Mouse (Mus musculus) natural killer cell, adult 2 months (primary cell): ENCODE results near the gene Rsph14.

ENCODE experiments used
- DNase-seq, 2 experiments: peaks; one replicate each; pipeline ENCODE4 v3.0.0; 2022; ENCODE audit warnings: low spot score in 2 of 2

Rsph14 gene

DNA sequence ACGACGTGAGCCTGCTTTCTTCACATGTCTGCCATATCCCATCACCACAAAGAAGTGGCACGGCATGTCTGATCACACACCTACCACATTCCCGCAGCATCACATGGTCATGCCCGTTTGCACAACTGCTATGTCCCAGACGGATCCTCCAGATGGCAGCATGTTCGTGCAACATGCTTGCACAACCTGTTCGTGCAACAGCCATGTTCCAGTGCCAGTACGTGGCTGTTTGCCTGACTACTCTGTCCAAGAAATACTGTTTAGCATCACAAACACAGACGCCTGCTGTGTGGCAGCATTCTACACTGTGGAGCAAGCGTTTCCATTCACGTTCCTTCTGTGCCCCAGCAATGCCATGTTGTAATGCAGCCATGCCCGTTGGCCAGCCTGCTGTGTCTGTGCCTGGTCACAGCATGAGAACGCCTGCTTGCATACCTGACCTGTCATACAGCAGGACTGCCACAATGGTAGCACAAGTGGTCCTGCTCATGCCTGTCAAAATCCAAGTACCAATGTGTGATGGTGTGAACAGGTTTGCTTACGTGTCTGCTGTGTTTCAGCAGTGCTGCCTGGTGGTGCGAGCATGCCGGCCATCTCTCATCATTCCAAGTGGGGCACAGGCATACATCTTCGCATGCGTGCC is 98.7 kb downstream of the Rsph14 start:
- no peak for DNase-seq

DNA sequence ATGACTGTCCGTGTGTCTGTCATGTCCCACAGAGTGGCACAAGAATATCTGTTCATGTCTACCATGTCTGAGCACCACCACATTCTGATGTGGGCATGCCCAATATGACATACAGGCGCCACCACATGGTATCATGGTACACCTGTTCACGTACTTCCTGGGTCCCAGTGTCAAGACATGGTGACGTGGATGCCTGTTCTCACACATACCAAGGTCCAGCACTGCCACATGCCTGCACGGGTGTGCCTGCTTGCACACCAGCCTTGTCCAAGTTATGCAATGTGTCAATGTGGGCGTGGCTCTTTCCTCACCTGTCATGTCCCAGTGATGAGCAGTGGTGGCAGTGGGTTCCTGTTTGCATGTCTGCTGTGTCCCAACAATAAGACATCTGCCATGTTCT is 99.9 kb downstream of the Rsph14 start:
- no peak for DNase-seq

DNA sequence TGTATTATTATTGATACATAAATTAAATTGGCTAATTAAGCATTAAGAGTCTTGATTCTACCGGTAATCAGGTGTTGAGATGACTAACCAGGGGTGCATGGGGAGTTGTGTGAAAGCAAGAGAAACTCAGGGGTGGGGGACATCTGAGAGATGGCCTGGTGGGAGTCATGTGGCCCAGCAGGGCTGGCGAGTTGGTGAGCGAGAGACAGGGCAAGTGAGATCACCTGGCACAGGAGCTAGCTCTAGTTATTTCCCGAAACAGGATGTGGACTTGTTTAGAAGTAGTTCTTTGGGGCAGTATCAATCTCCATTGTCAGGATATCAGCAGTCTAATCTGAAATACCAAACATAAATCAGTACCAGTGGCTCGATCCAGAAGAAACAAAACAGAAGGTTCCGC is 100.8 kb downstream of the Rsph14 start:
- no peak for DNase-seq

DNA sequence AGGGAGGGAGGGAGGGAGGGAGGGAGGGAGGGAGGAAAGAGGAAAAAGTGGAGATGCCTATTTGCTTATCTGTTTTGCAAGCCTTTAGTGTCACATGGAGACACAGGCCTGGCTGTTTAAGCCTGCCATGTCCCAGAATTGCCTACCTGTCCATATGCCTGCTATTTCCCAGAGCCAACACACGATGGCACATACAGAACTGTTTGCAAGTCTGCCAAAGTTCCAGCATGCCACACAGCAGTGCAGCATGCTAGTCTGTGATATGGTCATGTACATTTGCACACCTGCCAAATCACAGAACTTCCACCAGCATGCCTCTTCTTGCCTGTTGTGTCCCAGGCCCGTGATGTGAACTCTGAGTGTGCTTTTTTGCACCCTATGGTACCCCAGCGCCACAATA is 101.8 kb downstream of the Rsph14 start:
- no peak for DNase-seq

DNA sequence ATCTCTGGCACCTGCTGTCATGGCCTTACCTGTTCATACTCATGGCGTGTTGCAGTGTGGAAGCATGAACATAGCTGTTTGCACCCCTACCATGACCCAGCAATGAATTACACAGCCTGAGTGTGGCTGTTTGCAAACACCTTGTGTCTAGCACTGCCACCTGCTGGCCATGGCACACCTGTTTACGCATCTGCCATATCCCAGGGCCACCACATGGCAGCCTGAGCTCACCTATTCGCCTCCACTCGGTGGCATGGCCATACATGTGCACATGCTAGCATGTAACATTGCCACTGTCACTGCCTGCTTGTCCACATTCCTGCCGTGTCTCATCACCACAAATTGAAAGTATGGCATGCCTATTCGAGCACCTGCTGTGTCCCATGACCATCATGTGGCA is 102.8 kb downstream of the Rsph14 start:
- no peak for DNase-seq

DNA sequence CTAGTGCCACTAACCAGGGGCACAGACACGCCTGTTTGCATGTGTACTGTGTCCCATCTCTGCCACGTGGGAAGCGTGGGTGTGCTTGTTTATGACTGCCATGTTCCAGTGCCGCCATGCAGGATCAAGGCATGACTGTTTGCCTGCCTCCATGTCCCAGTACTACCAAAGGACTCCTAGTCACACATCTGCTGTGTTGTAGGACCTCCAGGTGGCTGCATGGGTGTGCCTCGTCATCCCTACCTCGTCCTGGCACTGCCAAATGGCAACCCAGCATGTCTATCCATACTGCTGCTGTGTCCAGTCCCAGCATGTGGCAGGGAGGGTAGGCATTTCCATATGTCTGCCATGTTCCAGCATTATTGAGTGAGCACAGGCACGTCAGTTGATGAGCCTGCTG is 104.1 kb downstream of the Rsph14 start:
- DNase-seq, result no peak

DNA sequence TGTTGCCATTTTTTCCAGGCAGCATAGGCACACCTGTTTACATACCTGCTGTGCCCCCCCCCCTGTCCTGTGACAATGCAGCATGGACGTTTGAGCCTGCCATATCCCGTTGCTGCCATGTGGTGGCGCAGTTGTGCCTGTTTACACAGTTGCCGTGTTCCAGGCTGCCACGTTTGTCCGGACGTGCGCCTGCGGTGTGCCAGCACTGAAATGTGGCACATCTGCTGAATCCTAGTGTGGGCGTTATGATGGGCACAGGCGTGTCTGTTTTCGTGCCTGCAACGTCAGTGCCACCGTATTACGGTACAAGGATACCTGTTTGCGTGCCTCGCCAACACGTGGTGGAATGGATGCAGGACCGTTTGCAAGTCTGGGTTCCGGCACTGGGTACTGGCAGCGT is 107.1 kb downstream of the Rsph14 start:
- DNase-seq, result peak; percentile 20 to 42

DNA sequence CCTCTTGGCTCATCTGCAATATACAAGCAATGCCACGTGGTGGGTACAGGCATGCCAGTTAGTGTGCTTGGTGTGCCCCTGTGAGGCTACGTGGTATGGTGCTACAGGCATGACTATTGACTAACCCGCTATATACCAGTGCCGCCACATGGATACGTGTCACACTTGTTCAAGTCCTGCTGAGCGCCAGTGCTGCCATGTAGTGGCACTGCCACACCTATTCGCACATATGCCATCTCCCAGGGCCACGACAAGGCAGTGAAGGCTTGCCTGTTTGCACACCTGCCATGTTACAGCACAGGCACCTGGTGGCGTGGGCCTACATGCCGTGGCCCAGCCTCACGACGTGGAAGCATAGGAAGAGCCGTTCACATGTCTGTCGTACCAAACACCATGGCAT is 108.1 kb downstream of the Rsph14 start:
- no peak for DNase-seq

DNA sequence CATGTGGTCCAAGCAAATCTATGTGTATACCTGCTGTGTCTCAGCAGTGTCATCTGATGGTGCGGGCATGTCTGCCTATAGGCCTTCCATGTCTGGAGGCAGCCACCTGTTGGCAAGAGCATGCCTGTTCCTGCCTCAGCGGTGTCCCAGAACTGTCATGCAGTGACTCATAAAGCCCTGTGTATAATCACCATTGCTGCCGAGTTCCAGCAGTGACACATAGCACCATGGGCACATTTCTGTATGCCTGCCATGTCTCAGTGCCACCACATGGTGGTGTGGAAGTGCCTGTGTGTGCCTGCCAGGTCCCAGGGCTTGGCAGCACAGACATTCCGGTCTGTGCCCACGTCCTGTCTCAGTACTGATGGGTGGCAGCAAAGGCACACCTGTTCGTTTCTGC is 109.6 kb downstream of the Rsph14 start:
- peak in 1 of 2 experiments; percentile 17 for DNase-seq

DNA sequence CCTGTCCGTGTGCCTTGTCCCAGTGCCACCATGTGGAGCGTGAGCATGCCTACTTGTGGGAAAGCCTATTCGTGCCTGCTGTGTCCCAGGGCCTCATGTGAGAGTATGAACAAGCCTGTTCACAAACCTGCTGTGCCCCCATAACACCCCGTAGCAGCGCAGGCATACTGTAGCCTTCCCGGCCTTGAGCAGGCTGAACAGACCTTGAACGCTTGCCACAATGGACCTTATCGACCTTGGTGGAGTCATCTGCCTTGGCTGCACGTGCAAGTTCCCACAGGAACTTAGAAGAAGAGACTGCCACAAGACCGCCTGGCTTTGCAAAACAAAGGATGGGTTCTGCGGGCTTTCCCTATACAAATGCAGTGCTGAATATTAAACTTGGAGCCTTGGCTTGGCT is 110.8 kb downstream of the Rsph14 start:
- DNase-seq, result no peak

DNA sequence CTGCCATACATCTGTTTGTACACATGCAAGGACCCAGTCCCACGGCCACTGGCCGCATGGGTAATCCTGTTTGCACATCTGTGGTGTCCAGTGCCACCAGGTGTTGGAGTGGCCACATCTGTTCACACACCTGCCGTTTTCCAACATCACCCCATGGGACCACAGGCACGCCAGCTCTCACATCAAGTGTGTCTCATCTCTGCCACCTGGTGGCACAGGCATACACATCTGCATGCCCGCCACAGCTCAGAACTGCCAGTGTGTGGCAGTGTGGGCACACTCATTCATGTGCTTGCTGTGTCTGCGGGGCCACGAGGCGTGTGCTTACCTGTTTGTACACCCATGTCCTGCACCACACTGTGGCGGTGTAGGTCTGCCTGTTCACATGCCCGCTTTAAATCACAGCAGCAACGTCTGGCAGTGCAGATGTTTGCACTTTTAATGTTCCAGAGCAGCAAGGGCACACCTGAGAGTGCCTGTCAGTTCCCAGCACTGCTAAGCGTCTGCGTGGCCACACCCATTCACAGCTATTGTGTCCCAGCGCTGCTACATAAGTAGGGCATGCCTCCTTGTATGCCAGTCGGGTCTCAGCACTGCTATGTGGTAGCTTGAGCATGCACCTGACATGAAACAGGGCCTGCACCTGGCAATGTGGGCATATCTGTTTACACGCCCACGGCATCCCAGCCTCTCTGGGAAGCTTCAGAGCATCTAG is 111.4 kb downstream of the Rsph14 start:
- DNase-seq, result peak; percentile 23 to 38

DNA sequence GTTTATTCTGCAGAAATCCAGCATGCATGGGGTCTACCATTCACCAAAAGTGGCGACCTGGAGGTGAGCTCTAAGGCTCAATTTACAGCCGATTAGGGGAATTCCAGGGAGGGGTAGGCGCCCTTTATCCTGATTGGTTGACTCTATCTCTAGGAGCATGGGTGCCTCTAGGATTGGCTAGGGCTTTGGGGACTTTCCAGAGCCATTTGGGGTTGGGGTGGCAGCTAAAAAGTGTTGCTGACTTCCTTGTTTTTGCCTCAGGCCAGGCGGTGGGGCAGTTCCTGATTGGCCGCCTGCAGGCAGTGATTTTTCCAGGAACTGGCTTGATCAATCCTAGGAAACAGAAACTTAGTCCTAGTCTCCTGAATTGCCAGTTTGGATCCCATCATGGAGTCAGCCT is 113.1 kb downstream of the Rsph14 start:
- DNase-seq, result no peak

DNA sequence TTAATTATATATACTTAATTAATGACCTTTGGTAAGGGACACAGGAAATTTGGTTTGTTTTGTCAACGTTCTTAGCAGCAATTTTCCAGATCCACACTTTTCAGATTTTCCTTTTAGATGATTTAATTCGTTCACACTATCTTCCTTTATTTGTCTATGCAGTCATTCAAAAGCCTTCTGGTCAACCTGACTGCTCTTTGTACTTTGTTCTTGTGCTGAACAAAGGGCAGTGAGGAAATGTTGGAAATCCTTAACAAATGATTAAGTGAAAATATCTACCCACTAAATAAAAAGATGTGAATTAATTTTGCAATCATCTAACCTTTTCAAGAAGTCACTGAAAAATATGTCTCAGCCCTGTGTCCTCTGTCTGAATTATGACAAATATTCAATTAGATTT is 124.0 kb downstream of the Rsph14 start:
- no peak for DNase-seq
